Mouse (Mus musculus) left cerebral cortex, adult 11 months (tissue): Measurements from ENCODE around the gene Amelx.

Experiments used
- DNase-seq: peaks from one replicate; pipeline ENCODE4 v3.0.0; 2022; ENCODE audit warnings: low spot score

Amelx gene

GRCm38 (mm10) chrX:169187100-169187499, at the start of gene Amelx:
Gene Amelx, minus strand, starts transcription at chrX:169187200.
- DNase-seq: no peak

- no peak for DNase-seq
Observed at GRCm38 (mm10) chrX:169222357-169223062, 35.5 kb upstream of the Amelx start.

GRCm38 (mm10) chrX:169220064-169220463, 33.1 kb upstream of the Amelx start:
- DNase-seq: no peak

GRCm38 (mm10) chrX:169210019-169210418, 23.0 kb upstream of the Amelx start:
- no peak for DNase-seq

- DNase-seq: no peak
Observed at GRCm38 (mm10) chrX:169178634-169179033, 8.4 kb downstream of the Amelx start.

GRCm38 (mm10) chrX:169173796-169174195, 13.2 kb downstream of the Amelx start:
- DNase-seq: no peak

GRCm38 (mm10) chrX:169170981-169171380, 16.0 kb downstream of the Amelx start:
- DNase-seq: no peak

GRCm38 (mm10) chrX:169158385-169158784, 28.6 kb downstream of the Amelx start:
- no peak for DNase-seq

- DNase-seq: no peak
Observed at GRCm38 (mm10) chrX:169153805-169154204, 33.2 kb downstream of the Amelx start.

GRCm38 (mm10) chrX:169140467-169140866, 46.5 kb downstream of the Amelx start:
- no peak for DNase-seq

- DNase-seq: no peak
Observed at GRCm38 (mm10) chrX:169139758-169140157, 47.2 kb downstream of the Amelx start.
